Mouse (Mus musculus): ENCODE results near the gene Vmn1r3. TPM values are rescaled to one million over a fixed set of nuclear protein-coding genes. Genes with fewer than 3 reads are reported as not detected.

The Vmn1r3 gene
- polyA plus RNA-seq (2012; rRNA removed): not detected in 2 replicates

GRCm38 (mm10) chr4:3185258-3185657 lies at the start of gene Vmn1r3:
Vmn1r3 (minus strand) TSS chr4:3185358.

GRCm38 (mm10) chr4:3167020-3167419 lies 18.1 kb downstream of the Vmn1r3 start, which contains the start of gene Vmn1r2:
Vmn1r2 (plus strand) TSS chr4:3167320.

Other genes with a start within 250 kb of the Vmn1r3 start
- gene Vmn1r2, start 18.0 kb downstream of the Vmn1r3 start, polyA plus RNA-seq (2012; rRNA removed): not detected in 2 replicates